Mouse (Mus musculus): ENCODE data around the gene Dok4. TPM values are rescaled to one million over a fixed set of nuclear protein-coding genes. Genes with fewer than 3 reads are reported as not detected.
A peak's percentile ranks its signal among the peaks of the same experiment; 100 is the strongest.

The Dok4 gene
- total RNA-seq, 2 experiments from 2014 or later = 34.2 to 44.2 TPM

DNA sequence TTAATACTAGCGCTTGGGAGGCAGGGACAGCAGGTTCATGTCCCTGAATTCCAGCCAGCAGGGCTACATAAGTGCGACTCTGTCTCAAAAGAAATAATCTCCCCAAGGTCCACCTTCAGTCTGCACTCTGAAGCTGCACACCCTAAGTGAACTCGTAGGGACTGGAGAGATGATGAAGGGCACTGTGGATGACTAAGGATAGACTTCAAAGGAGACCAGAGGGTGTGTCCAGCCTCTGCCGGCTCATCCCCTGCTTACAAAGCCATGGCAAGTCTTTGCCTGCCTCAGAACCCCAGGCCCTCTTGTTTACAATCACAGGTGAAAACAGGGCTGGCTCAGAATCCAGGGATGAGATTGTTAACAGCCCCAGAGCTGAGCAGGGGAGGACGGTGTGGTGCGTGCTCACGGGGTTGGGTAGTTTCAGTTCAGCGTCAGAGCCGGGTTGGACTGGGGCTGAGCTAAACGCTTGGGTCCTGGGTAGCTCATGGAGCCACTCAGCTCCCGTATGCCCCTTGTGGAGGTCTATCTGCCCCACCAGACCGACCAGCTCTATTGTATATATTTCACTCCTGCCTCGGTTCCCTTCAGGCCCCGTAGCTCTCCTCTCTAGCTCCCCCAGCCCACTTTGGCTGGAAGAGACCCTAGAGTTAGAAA is 12.4 kb upstream of the Dok4 start:
- intact Hi-C loops (cut with DNase I) = no loop called here
- no peak for DNase-seq

DNA sequence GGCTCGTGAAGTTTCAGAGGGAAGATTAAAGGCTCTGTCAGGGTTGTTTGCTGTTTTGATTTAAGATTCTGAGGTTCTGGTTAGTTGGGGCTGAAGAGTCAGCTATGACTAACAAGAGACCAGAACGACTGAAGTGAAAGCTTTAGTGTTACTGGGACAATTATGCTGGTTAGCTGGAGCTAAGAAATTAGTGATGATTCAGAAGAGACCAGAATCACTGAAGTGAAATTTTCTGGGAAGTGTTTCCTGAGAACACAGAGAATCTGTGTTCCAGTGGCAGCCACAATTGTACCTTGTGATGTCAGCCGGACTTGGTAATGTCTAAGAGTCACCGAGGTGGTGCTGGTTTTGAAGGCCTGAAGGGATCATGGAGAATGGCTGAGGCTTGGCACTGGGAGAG is 4.6 kb upstream of the Dok4 start:
- intact Hi-C loops (cut with DNase I) = no loop called here
- DNase-seq = no peak

DNA sequence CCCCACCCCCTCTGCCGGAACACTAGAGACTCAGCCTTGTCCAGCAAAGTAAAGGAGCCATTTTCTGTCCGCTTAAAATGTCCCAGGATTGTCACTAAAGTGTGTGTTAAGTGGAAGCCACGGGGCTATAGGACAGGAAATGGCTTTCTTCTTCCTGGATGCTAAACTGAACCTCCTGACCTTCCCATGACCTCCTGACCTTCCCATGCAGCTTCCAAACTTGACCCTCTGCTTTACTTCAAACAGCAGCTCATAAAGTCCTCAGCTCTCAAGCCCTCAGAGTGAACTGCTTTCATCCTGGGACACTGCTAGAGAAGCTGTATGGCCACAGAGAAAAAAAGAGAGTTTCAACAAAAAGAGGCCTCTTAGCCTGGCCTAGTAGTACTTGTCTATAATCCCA is 690 bp upstream of the Dok4 start:
- no peak for DNase-seq
- intact Hi-C loops (cut with DNase I) = no loop called here

DNA sequence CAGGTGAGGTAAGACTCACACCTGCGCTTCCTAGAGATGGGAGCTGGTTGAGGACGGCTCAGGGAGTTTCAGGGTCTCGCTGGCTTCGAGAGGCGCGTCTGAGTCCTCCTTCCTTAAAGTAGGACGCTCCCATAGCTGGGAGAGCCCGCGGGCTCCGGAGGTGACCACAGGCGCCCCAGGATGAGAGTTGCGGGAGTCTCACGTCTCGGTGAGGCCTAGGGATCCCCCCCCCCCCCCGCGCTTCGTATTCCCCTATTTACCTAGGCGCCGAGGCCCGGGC is 319 bp downstream of the Dok4 start:
- intact Hi-C loops (cut with DNase I) = no loop called here
- DNase-seq = peak; percentile 22 to 36

DNA sequence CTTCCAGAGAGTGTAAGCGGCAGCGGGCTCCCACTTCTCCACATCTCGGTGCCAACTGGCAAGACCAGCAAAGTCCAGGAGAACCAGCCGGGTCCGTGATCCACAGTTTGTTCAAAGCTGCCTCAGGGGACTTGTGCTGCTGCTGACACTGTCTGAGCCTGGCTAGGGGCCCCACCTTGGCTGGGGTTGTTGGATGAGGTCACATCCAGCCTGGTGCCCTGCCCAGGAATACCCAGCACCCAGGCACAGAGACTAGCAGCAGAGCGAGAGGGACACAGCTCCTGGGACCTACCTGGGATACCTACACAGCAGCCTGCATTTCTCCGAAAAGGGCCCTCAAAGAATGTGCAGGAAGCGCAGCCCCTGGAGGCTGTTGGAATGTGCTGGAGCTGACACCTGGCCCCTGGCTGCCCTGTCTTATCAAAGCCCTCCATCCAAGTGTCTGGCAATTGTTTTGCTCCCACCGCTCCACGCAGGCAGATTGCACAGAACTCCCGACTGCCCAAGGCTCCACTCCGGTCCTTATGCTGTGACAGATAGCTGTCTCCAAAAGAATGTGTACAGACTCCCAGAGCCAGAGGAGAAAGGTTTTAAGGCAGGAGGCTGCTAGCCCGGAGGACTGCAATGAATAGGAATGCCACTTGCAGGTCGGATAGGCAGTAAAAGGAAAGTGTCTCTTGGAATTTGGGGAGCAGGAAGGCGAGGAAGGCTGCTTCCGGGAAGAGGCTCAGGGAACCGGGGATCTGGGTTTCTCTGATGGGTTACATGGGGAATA is 847 bp downstream of the Dok4 start:
- DNase-seq = peak; percentile 48 to 49
- intact Hi-C loops (cut with DNase I) = no loop called here

DNA sequence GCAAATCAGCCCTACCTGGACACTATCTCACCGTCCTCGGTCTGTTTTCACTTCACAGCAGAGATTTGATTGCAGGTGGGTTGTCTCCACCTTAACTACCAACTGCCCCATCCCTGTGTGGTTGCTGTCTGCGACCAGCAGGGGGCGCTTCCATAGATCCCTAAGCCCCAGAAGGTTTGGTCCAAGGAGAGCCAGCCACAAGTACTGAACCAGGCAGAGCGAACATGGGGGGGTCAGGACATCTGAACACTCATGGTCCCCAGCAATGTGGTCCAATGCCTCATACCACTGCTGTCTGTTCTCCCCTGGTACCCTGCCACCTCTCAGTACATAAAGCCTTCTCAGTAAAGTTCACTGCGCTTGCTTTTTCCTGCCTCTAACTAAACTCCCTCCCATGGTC is 1.8 kb downstream of the Dok4 start:
- peak; percentile 79 to 86 for DNase-seq
- intact Hi-C loops (cut with DNase I) = loop anchor here (1.0 kb wide), 2 partner anchors 31 to 35 kb away; no protein-coding TSS in a partner anchor

DNA sequence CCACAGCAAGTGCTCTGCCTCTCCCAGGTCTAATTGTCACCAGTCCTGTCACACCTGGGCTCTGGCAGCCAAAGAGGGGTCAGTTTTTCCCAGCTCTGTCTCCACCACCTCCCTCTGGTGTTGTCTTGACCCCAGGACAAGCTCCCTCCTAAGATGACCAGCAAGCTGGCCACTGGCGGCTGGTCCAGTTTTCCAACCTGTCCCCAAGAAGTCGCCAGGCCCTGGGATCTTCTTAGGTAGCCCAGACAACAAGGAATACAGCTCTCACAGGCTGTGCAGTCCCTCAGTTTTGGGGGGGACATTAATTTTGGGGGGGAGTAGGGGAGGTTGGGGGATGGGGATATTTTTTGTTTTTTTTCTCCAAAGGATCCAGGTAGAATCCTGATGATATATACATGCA is 3.6 kb downstream of the Dok4 start:
- no peak for DNase-seq
- intact Hi-C loops (cut with DNase I) = no loop called here

DNA sequence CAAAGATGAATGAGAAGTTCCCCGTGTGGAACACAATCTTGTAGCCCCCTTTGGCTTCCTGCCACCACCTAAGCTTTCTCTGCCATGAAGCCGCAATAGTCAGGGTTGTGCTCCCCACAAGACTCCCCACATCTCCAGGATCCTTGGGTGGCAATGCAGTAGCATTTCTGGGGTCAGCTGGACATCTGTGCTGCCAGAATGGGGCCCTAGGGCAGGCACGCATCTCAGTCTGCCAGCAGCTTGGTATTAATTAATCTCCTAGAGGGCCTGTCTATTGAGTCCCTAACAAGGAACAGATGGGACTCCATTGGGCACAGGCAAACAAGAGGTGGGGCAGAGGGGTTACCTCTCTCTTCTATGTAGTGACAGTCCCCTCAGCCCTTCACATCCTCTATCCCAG is 4.0 kb downstream of the Dok4 start:
- intact Hi-C loops (cut with DNase I) = no loop called here
- DNase-seq = no peak

DNA sequence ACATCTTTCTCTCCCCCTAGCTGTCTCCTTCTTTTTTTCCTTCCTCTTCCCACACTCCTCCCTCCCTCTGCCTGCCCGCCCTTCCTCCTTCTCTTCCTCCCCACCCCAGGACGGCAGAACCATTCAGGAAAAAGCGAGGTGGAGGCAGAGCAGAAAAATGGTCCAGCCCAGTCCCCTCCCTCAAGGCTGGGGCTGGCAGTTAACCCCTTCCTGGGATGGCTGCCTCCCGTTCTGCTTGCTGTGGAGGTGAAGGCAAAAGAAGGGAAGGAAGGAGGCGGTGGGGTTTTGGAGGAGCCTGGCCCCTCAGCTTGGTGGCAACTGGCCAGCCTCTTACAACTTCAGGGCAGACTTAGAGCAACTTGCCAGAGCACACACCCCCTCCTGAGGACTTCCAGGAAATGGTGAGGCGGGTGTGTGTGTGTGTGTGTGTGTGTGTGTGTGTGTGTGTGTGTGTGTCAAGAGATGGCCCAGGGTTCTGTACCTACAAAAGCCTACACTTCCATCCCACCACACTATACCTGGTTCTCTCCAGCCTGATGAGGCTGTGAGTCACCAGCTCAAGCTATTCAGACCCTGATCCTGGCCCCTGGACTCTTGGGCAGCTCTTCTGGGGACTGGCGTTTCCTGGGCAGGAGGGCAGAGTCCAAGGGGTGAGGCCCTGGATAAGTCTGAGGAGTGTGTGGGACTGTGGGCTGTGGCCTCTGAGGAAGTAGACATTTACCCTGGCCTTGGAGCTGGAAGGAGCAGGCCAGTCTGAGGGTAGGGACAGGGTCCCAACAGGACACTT is 4.8 kb downstream of the Dok4 start:
- intact Hi-C loops (cut with DNase I) = no loop called here

DNA sequence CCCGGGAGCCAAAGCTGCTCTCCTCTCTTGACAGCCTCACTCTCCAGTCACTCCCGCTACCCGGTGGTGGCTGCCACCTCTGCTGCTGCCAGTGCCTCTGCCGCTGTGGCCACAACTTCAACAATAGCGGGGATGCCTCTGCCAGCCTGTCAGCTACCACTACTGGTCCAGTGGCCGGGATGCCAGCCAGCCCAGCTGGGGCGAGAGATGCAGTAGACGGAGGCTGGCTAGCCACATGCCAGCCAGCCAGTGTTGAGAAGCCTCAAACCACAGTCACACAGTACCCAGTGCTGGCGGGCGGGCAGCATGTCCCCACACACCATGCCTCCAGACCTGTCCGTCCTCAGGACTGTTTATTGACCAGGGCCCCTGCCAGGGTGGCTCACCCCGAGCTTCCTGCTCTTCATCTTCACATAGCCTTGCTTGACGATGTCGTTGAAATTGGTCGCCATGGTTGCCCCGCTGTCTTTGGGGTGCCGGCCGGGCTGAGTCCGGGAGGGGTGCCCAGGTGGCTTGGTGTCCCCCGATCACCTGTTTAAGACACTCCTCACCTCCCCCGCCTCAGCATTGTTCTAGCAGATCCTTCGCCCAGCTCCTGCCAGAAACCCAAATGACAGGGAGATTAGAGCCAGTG is 5.5 kb downstream of the Dok4 start:
- intact Hi-C loops (cut with DNase I) = no loop called here
- peak; percentile 39 to 58 for DNase-seq

More for the DNA sequence above, 4.8 kb downstream of the Dok4 start:
- peak; percentile 71 to 75 for DNase-seq

DNA sequence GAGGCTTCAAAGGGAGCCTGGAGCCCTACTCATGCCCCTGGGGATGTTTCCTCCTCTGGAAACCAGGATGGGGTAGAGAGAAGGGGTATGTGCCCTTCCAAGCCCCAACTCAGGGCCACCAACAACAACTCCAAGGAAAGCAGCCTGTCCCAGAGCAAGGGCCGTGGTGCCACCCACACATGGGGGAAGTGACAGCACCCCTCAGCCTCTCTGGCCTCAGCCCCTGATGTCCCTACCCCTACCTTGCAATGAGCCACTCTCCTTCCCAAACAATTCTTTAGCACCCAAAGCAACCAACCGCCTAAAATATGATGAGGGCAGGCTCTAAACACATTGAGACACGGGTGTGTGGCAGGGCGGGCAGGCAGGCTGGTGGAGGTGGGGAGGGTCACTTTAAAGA is 6.1 kb downstream of the Dok4 start:
- DNase-seq = no peak
- intact Hi-C loops (cut with DNase I) = no loop called here

DNA sequence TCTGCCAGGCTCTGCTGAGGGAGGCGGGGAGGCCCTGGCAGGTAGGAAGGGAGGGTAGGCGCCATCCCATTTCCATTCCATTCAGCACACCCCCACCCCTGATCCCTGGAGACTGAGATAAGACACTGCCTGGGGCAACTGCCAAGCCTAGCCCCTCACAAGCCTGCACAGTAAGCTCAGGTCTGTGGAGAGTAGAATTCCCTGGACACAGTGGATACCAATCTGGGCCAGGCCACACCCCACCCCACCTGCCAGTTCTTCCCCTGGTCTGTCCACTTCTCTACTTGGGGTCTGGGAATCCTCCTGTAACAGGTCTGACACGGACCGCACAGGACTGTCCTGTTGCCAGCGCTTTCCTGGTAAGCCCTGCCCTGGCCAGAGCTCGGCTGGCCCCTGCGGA is 7.0 kb downstream of the Dok4 start:
- DNase-seq = no peak

DNA sequence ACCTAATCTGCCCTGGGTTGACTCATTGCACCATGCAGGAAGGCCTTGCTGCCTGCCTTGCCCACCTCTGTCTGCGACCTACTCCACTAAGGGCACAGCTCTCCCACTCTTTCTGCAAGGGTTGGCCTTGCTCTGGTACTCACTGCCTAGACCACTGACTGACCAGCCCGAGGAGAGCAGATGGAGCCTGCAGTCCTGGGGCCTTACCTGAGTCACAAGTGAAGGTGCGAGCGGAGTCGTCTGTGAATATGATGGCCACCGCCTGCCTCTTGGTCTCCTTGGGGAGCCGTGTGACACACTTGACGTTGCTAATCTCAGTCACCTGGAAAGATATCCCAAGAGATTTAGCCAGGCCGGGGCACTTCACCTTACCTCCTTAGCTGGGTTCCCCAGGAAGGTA is 9.2 kb downstream of the Dok4 start:
- intact Hi-C loops (cut with DNase I) = no loop called here
- no peak for DNase-seq

More for the DNA sequence above, 7.0 kb downstream of the Dok4 start:
- intact Hi-C loops (cut with DNase I) = no loop called here

DNA sequence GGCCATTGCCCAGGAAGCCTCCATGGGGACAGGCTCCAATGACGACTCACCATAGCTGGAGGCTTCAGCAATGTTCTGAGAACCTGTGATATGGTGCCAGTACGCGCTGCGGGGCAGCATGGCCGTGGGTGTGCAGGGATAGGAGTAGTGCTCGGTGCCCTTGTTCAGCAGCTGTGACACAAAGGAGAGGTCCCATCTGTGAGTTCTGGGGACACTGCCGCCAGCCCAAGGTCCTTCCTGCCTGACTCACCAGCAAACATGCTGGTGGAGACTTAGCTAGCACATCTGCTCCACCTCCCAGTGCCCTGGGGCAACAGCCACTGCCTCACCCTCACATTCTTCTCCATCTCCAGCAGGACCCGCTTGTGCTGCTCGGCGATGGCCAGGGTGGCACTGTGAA is 10.8 kb downstream of the Dok4 start:
- intact Hi-C loops (cut with DNase I) = no loop called here
- no peak for DNase-seq

DNA sequence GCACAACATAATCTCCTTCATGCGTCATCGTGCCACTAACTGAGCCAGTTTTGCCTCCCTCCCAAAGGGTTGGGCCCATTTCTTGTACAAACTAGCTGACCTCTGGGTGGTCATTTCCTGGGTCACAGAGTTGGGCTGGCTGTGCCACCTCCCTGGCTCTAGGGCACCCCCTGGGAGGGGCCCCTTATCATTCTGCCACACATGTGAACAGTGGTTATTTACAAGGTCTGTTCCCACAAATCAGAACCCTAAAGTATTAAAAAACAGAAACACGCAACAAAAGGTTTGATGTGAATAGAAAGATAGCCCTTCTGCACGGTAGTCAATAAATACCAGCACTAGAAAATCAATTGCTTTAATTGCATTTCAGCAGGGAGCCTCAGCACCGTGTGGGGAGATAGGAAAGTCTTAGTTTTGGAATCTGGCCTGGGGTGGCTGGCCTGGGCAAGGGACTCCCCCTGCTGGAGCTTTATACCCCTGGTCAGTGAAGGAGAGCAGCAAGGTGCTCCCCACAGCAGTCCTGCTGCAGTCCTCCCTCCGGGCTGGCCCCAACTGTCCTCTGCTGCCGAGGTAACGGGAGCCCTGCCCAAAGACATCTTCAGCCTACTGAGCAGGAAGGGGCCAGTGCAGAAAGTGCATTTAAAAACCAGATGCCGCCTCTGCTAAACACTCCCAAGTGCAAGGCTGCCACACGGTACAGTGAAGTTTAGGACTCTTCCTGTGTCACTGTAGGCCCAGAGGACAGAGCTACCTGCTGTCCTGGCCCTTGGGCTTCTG is 12.0 kb downstream of the Dok4 start:
- intact Hi-C loops (cut with DNase I) = no loop called here
- peak in 1 of 2 experiments; percentile 22 for DNase-seq

DNA sequence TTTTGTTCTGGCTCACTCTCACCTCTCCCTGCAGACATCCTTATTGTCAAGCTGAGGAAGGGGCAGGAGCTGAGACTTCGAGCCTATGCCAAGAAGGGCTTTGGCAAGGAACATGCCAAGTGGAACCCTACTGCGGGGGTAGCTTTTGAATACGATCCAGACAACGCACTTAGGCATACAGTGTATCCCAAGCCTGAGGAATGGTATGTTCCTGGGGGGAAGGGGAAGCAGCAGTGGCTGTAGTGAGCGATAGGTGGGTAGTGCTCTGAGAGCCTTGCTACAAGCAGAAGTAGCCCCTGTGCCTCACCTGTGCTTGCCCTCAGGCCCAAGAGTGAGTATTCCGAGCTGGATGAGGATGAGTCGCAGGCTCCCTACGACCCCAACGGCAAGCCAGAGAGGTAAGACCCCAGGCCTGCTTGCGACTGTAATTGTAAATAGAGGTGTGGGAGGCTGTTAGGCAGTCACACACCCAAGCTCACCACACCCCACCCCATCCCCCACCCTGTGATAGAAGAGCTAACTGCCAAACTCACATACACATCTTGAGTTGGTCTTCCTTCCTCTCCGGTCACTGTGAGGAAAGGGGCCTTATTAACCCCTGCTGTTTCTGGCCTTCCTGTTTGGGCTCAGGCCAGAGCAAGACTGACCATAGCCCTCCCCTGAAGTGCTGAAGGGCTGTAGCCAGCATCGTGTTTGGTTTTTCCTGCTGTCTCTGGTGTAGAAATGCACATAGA is 13.5 kb downstream of the Dok4 start:
- intact Hi-C loops (cut with DNase I) = no loop called here
- peak in 1 of 2 experiments; percentile 37 for DNase-seq

DNA sequence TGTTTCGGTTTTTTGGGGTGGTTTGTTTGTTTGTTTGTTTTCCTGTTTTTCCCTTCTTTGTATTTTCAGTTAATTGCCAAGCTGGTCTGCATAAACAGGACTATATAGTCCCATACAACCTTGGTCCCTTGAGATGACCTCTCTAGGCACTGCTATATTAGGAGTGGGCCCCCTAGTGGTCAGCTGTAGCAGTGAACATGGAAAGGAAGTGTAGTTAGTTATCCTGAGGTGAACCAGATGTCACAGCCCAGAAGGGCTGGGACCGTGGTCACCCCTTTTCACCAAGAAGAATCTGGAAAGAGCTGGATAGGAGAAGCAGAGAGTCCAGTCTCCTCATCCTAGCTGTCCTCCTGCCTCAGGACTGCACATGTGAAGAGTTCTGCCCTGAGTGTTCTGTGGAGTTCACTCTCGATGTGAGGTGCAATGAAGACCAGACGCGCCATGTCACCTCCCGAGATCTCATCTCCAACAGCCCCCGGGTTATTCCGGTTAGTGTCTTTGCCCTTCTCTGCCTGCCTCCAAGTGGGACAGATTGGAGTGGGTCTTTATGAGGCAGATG is 14.7 kb downstream of the Dok4 start:
- intact Hi-C loops (cut with DNase I) = no loop called here
- DNase-seq = peak; percentile 71 to 83

DNA sequence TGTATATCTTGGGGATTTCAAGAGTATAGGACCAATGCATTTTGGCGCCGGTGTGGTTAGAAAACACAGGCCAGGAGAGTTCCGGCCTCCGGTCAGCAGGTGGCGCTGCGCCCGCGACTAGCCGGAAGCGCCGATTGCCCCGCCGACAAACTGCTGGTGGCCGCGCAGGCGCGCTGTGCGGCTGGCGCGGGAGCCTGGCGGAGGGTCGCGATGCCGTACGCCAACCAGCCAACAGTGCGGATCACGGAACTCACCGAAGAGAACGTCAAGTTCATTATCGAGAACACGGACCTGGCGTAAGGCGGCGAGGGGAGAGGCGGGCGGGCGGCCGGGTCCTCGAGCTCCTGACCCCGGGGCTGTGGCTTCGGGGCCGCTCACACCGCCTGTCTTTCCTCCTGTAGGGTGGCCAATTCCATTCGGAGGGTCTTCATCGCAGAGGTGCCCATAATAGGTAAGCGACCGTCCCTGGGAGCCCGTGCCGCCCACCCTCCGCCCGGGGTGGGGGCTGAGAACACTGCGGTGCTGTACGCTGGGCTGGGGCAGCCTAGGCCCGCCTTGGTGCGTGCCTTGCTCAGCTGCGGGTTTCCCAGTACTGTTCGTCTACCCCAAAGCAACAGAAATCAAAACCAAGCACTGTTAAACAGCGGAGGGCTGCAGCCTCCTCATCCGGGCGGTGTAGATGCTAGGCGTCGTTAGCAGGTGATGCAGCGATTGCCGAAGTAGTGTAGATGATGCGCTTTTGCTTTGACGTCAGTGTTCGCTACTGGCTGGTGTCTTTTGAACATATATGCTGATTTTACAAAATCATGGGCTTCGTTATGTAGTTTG is 18.6 kb downstream of the Dok4 start, which contains the start of gene Polr2c:
Gene Polr2c (plus strand): TSS at position 105 of the 828 bp plus-strand sequence.
- intact Hi-C loops (cut with DNase I) = no loop called here
- DNase-seq = peak; percentile 92 to 96

DNA sequence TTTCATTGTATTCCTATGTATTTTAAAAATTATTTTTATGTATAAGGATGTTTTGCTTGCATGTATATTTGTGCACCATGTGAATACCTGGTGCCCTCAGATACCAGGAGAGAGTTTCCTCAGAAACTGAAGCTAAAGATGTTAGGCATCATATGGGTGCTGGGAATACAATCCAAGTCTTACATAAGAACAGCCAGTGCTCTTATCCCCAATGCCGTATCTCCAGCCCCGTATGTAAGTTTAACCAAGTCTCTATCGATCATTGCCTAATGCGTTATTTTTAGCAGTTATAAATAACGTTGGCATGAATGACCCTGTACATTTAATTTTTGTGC is 19.2 kb downstream of the Dok4 start:
- intact Hi-C loops (cut with DNase I) = no loop called here
- DNase-seq = no peak

All from heart, postnatal 10 days (tissue).